Mouse (Mus musculus): Measurements from ENCODE around the gene Ntsr1. TPM values are rescaled to one million over a fixed set of nuclear protein-coding genes. Genes with fewer than 3 reads are reported as not detected.

The Ntsr1 gene
- total and polyA plus RNA-seq, 2 experiments from 2014 or later = 13.2 to 19.8 TPM

DNA sequence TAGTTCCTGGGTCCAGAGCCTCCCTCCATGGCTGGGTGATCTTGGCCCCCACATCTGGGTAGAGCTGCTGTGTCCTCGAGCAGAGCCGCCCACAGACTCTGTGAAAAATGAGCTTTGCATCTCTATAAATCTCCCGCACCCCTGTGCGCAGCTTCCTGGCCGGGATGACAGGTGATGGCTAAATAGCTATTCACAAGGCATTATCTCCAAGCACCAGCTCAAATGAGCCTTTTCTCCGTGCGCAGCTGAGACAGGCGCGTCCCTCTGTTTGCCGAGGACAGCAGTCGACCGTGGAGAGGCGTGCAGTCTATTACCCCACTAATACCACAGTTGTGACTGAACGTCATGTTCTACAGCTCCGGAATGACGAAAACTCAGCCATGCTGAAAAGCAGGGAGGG is 17.5 kb upstream of the Ntsr1 start:
- H3K4me2 ChIP-seq (ENCODE audit: low read depth) = no peak overlapping the region
- H3K27ac ChIP-seq (ENCODE audit: low read depth, low read length) = peak overlapping the region; percentile 29; the same call in 1 of the 2 replicates
- H3K27me3 ChIP-seq (ENCODE audit: insufficient read depth, low read length) = no peaks in the 10 kb centered on the region
- H3K4me3 ChIP-seq (ENCODE audit: low read depth, low read length) = no peak overlapping the region
- H3K9ac ChIP-seq = no peak overlapping the region
- DNase-seq = no peak
- ATAC-seq = peak; percentile 43
- no peak for TF ChIP-seq CTCF (IDR thresholded peaks at IDR 0.05; ENCODE audit: low read depth)
- H3K9me3 ChIP-seq (ENCODE audit: low read length) = no peaks in the 10 kb centered on the region
- no peaks in the 10 kb centered on the region for H3K36me3 ChIP-seq (ENCODE audit: insufficient read depth)
- peaks cover 6% of the 10 kb centered on the region; the same call in 1 of the 2 replicates for H3K4me1 ChIP-seq (ENCODE audit: insufficient read depth)
- WGBS = 12% methylated on average over 16 of the region's 16 CpGs

DNA sequence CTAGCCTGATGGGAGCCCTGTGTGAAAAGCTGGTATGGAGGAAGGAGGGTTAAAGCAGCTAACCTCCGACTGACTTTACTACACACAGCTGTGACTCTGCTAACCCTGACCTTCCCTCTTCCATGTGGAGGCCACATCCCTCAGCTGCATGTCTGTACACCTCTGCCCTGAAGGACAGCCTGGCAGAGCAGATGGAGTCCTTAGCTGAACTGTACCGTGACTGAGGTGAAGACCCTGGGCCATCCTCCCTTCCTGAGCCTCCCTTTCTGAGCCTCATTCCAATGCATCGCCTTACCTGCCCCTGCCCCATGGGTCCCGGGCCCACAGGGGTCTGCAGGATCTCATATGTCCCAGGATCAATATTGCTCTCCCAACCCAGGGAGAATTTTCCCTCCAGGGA is 14.9 kb upstream of the Ntsr1 start:
- 75% methylated on average over 4 of the region's 4 CpGs for WGBS

DNA sequence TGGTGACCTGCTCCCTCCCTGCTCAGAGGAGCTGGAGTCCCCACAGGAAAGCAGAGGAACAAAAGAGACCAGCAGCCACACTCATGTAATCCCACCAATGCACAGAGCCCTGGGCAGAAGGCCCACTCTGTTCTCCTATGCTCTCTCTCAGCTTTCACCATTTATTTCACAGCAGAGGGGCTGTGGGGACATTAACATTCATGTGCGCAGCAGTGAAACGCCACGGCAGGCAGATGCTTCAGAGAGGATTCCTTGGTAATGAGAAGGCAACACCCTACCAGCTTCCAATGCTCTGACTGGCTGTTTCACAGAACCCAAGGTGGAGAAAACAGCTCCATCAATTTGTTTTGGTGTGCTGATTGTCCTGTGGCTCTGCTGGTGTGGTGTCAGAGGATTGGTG is 14.5 kb upstream of the Ntsr1 start:
- Histone ChIP-seq H3K4me1 (ENCODE audit: insufficient read depth) (peaks cover 17% of the 10 kb centered on the region), H3K4me2 (ENCODE audit: low read depth) (no peak overlapping the region), H3K4me3 (ENCODE audit: low read depth, low read length) (no peak overlapping the region), H3K9ac (no peak overlapping the region), H3K36me3 (ENCODE audit: insufficient read depth) (no peaks in the 10 kb centered on the region), H3K27ac (ENCODE audit: low read depth, low read length) (no peak overlapping the region), H3K9me3 (ENCODE audit: low read length) (no peaks in the 10 kb centered on the region), H3K27me3 (ENCODE audit: insufficient read depth, low read length) (no peaks in the 10 kb centered on the region)
- 33% methylated on average over 3 of the region's 3 CpGs for WGBS
- peak; percentile 34; the same call in 1 of the 2 replicates for ATAC-seq
- TF ChIP-seq CTCF (IDR thresholded peaks at IDR 0.05; ENCODE audit: low read depth) = no peak
- peak; percentile 56 for DNase-seq

More for the DNA sequence above, 14.9 kb upstream of the Ntsr1 start:
- no peak overlapping the region for H3K9ac ChIP-seq
- DNase-seq = no peak
- H3K4me1 ChIP-seq (ENCODE audit: insufficient read depth) = peaks cover 17% of the 10 kb centered on the region
- H3K9me3 ChIP-seq (ENCODE audit: low read length) = no peaks in the 10 kb centered on the region
- H3K27me3 ChIP-seq (ENCODE audit: insufficient read depth, low read length) = no peaks in the 10 kb centered on the region
- H3K4me2 ChIP-seq (ENCODE audit: low read depth) = no peak overlapping the region
- no peak overlapping the region for H3K4me3 ChIP-seq (ENCODE audit: low read depth, low read length)
- no peak overlapping the region for H3K27ac ChIP-seq (ENCODE audit: low read depth, low read length)
- ATAC-seq = no peak
- TF ChIP-seq CTCF (IDR thresholded peaks at IDR 0.05; ENCODE audit: low read depth) = no peak
- no peaks in the 10 kb centered on the region for H3K36me3 ChIP-seq (ENCODE audit: insufficient read depth)

DNA sequence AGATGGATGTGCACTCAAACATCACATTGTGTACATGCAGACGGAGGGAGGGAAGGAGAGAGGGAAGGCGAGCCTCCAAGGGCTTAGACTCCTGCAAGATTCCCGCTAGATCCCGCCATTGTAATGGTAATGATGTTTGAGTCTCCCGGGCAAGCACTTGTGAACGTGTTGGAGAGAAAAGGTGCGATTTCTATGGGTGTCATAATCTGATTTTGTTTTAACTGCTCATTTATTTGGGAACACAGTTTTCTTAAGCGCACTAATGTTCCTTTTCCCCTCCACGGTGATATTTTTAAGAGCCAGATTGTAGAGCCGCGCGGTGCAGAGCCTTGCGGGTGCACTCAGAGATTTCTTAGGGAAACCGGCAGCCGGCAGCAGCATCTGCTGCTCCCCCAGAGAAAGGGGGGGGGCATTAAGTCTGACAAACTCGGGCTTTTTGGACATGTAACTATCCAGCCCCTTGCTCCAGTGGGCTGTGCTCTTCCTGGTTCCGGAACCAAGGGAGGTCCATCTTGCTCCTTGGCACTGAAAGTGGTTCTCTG is 11.5 kb upstream of the Ntsr1 start:
- Histone ChIP-seq H3K9me3 (ENCODE audit: low read length) (no peaks in the 10 kb centered on the region), H3K9ac (peak overlapping the region; percentile 15), H3K27me3 (ENCODE audit: insufficient read depth, low read length) (no peaks in the 10 kb centered on the region), H3K27ac (ENCODE audit: low read depth, low read length) (peak overlapping the region; percentile 76), H3K4me3 (ENCODE audit: low read depth, low read length) (no peak overlapping the region), H3K4me1 (ENCODE audit: insufficient read depth) (peaks cover 17% of the 10 kb centered on the region), H3K36me3 (ENCODE audit: insufficient read depth) (no peaks in the 10 kb centered on the region), H3K4me2 (ENCODE audit: low read depth) (peak overlapping the region; percentile 34)
- DNase-seq = peak; percentile 81
- peak; percentile 86 for ATAC-seq
- no peak for TF ChIP-seq CTCF (IDR thresholded peaks at IDR 0.05; ENCODE audit: low read depth)
- WGBS = 3% methylated on average over 17 of the region's 17 CpGs

DNA sequence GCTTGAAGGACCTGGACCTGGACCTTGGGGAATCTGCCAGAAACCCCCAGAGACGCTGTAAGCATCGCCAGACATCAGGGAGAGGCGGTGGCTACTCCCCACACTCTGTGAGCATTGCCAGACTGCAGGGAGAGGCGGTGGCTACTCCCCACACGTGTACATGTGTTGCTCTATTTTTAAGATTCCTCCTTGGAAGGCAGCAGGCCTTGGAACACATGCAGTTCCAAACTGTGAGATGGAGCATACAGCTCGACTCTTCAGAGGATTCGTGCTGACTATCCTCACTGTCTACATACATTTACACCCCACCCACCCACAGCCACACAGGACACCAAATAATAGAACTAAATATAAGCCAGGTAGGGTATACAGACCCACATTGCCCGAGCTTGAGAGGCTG is 3.9 kb upstream of the Ntsr1 start:
- Histone ChIP-seq H3K27me3 (ENCODE audit: insufficient read depth, low read length) (no peaks in the 10 kb centered on the region), H3K36me3 (ENCODE audit: insufficient read depth) (no peaks in the 10 kb centered on the region), H3K4me3 (ENCODE audit: low read depth, low read length) (no peak overlapping the region), H3K27ac (ENCODE audit: low read depth, low read length) (peak overlapping the region; percentile 67), H3K9me3 (ENCODE audit: low read length) (no peaks in the 10 kb centered on the region), H3K4me1 (ENCODE audit: insufficient read depth) (peaks cover 10% of the 10 kb centered on the region), H3K4me2 (ENCODE audit: low read depth) (no peak overlapping the region), H3K9ac (no peak overlapping the region)
- ATAC-seq (peak; percentile 62), DNase-seq (peak; percentile 49)
- TF ChIP-seq CTCF (IDR thresholded peaks at IDR 0.05; ENCODE audit: low read depth) = no peak
- WGBS = 52% methylated on average over 8 of the region's 8 CpGs

DNA sequence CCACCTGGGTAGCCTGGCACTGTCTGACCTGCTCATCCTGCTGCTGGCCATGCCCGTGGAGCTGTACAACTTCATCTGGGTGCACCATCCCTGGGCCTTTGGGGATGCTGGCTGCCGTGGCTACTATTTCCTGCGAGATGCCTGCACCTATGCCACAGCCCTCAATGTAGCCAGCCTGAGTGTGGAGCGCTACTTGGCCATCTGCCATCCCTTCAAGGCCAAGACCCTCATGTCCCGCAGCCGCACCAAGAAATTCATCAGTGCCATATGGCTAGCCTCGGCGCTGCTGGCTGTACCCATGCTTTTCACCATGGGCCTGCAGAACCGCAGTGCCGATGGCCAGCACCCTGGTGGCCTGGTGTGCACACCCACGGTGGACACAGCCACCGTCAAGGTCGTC is 950 bp downstream of the Ntsr1 start:
- H3K4me2 ChIP-seq (ENCODE audit: low read depth) = peak overlapping the region; percentile 77
- no peak for TF ChIP-seq CTCF (IDR thresholded peaks at IDR 0.05; ENCODE audit: low read depth)
- 34% methylated on average over 13 of the region's 13 CpGs for WGBS
- H3K36me3 ChIP-seq (ENCODE audit: insufficient read depth) = no peaks in the 10 kb centered on the region
- H3K4me3 ChIP-seq (ENCODE audit: low read depth, low read length) = peak overlapping the region; percentile 48
- H3K27me3 ChIP-seq (ENCODE audit: insufficient read depth, low read length) = no peaks in the 10 kb centered on the region
- H3K9ac ChIP-seq = peak overlapping the region; percentile 59
- ATAC-seq (no peak), DNase-seq (no peak)
- peaks cover 24% of the 10 kb centered on the region for H3K4me1 ChIP-seq (ENCODE audit: insufficient read depth)
- H3K9me3 ChIP-seq (ENCODE audit: low read length) = no peaks in the 10 kb centered on the region
- H3K27ac ChIP-seq (ENCODE audit: low read depth, low read length) = peak overlapping the region; percentile 57; the same call in 1 of the 2 replicates

DNA sequence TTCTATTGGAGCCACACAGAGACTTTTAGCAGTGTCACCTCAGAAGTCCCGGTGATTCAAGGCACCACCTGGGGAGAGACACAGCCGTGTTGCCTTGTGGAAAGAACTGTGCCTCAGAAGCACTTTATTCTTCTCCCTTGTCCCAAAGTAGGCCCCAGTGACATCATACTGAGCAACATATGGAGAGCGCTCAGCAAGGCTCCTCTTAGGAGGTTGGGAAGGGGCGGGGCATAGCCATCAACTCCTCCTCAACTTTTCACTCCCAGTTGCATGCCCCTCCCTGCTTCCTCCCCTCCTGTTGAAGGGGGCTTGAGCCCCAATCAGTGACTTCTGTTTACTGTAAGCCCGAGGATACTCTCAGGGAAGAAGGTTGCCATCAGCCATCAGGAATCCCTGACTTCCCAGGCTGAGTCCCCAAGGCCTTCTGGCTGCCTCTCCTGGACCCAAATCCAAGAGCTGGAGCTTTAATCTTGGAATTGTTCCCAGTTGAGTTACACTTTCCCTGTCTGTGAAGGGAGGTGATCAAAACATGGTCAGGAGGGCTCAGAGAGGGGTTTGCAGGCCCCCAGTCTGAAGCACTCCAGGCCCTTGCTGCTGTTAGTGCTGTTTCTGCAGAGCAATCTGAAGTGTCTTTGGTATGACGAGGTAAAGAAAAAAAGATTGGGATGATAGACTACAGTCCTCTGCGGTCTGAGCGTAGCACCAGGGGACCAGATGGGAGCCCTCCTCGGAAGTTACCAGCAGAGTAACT is 1.6 kb downstream of the Ntsr1 start:
- WGBS = 42% methylated on average over 9 of the region's 9 CpGs
- ATAC-seq (peak; percentile 26; the same call in 1 of the 2 replicates), DNase-seq (no peak)
- Histone ChIP-seq H3K4me3 (ENCODE audit: low read depth, low read length) (peak overlapping the region; percentile 48), H3K27ac (ENCODE audit: low read depth, low read length) (0 out of 2 replicates have a peak overlapping the region, but pooled peaks have one; percentile 57), H3K4me1 (ENCODE audit: insufficient read depth) (peaks cover 24% of the 10 kb centered on the region), H3K9me3 (ENCODE audit: low read length) (no peaks in the 10 kb centered on the region), H3K9ac (peak overlapping the region; percentile 59), H3K4me2 (ENCODE audit: low read depth) (peak overlapping the region; percentile 77), H3K36me3 (ENCODE audit: insufficient read depth) (no peaks in the 10 kb centered on the region), H3K27me3 (ENCODE audit: insufficient read depth, low read length) (no peaks in the 10 kb centered on the region)
- no peak for TF ChIP-seq CTCF (IDR thresholded peaks at IDR 0.05; ENCODE audit: low read depth)
